Mouse (Mus musculus): ENCODE results near the gene Cd2.

The Cd2 gene

DNA sequence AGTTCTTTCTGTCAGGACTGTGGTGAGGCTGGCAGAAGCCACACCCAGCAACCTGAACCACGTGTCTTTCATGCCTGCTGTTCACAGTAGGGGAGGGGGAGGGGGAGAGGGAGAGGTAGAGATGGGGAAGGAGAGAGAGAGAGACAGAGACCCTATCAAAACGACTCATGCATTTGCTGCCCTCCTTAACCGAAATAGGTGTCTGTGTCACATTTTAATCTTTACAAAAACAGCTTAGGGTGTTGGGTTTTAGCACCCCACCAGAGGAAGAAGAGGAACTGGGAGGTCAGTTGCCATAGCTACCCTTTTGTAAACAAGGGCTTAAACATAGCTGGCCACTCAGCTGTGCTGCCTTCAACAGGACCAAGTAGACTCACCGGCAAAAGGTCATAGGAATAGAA is at the start of gene Cd2:
Cd2 (minus strand) TSS at position 29 of the 401 bp plus-strand sequence.
- no peak for DNase-seq (ENCODE audit: low spot score)

DNA sequence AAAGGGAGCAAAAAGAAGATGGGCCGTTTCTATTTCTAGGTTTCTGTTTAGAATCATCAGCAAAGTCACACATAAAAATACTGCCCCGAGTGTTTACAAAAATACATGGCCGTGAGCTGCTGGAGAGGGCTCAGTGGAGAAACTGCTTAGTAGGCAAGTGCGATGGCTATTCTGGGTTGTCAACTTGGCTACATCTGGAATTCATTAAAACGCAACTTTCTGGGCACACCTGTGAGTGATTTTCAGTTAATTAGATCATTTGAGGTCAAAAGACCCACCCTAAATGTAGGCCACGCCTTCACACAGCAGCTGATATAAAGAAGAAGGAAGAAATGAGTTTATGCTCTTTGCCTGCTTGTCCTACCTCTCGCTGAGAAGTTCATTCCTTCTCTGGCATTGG is 40.9 kb upstream of the Cd2 start:
- no peak for DNase-seq (ENCODE audit: low spot score)

DNA sequence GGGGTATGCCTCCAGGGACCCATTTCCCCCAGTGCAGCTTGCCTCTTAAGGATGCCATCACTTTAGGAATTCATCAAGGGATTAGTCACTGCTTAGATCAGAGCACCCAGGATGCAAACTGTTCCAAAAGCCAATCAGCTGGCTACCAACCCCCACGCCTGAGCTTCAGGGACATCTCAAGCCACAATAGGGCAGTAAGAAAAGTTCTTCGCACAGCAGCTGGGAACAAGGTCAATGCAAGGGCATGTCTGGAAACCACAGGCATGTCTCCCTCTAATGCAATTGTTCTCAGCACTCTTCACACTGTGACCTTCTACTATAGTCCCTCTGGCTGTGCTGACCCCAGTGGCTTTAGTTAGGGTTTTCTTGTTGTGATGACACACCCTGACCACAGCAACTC is 39.5 kb upstream of the Cd2 start:
- no peak for DNase-seq (ENCODE audit: low spot score)

DNA sequence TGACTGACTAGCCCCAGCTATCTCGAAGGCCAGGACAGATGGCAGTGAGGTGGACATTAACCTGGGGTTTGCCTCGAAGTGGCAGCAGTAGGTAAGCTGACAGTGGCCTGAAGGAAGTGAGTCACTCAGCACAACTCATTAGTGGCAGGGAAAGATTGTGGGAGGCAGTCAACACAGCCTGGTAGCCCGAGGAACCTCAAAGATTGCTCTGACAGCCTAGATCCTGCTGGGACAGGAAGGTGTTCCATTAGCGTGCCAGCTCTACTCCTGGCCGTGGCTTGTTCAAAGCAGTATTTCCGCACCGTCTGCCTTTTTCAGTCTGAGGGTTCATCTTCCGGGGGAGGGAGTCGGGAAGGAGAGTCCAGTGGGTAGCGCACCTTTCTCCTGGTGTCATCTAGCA is 34.7 kb upstream of the Cd2 start:
- no peak for DNase-seq (ENCODE audit: low spot score)

DNA sequence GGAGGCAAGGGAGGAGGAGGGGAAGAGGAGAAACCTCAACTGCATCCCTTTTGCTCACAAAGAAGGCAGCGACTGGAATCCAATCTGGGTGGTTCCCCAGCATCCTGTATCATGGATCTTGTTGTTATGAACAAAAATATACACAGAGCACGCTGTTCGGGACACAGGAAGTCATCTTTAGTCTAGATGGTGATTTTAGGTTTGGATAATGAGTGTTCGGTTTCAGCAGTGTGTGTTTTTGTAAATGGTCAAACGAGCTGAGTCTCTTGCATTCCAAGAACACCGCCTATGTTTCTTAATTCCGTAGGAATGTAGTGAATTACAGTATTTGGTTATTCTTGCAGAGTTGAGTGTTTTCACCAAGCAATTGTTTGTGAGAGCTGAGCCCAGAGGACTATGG is 33.1 kb upstream of the Cd2 start:
- DNase-seq (ENCODE audit: low spot score), result no peak

DNA sequence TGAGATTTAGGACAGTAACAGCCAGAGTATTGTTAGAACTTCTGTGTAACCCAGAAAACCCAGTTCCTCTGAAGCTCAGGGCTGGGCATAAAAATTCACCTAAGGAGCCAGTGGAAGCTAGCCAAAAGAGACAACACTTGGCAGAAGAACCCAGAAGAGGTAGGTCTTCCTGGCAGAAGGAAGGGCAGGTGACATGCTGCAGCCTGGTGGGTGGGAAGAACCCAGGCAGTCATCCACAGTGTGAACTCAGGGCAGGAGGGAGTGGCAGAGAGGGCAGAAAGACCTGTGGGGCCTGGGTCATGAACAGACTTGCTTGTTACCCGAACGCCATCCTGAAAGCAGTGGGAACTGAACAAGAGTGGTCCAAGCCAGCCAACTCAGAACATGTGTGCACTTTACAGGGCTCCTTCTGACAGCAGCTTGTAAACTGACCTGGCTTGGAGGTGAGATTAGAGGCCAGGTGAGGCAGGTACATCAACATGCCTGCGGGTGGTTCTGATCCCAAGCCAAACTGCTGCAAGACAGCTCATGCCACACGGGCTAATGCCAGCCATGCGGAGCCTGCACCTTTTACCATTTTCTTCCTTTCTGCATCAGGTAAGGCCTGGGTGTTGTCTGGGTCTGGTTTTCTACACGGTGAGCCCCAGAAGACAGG is 30.9 kb upstream of the Cd2 start:
- no peak for DNase-seq (ENCODE audit: low spot score)

DNA sequence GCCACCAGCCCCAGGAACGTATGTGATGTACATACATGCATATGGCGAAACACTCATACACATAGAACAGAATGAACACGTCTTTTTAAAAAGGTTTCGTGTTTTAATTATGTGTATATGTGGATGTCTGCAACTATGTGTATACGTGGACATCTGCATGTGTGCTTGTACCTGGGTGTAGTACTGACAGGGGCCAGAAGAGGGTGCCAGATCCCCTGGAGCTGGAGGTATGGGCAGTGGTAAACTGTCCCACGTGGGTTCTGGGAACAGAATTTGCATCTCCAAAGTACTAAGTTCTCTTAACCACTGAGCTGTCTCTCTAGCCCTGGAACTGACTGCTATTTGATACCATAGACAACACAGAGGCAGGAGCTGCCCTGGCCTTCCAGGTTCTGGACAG is 30.4 kb upstream of the Cd2 start:
- no peak for DNase-seq (ENCODE audit: low spot score)

DNA sequence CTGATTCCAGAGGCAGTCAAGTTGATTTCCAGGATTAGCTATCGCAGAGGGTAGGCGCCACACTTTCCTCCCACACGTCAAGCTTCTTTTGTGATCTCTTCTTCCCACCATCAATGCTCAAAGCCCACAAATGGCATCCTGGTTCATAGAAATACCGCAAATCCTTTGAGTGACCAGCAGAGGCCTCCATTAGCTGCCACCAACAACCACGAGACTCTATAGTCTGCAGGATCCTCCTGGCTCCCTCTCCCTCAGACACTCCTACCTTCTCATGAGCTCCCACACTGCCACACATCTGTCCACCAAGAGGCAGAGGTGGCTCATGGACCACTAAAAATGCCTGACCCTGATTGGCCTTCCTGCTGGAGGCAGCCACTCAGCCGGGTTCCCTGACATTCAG is 27.2 kb upstream of the Cd2 start:
- no peak for DNase-seq (ENCODE audit: low spot score)

DNA sequence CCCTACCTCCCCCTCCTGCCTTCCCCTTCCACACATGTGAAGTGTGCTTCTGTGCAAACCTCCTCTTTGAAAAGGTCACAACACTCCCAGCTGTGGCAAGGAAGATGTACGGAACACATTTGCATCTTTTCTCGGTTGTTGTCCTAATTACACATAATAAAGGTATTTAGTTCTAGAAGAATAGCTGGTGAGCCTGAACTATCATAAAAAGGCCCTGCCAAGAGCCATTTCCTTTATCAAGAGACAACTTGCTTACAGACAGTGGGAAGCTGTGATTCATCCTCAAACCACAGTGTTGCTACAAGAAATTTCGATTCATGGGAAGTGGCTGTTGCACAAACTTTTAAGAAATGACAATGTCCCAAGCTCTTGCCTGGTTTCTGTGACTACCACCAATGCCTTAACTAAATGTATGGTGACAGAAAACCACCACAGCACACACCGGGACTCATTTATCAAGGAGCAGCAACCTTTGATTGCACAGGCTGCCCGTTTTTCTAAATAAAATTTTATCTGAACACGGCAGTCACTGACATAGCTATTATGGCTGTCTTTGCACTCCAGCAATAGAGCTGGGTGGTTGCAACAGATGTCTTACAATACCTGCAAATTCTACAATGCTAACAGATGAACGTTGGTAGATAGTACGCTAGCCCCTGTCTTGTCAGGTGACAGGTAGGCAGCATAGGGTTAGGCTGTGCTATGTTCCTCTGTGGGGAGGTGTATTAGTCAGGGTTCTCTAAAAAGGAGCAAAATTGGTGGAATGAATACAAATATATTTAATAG is 25.7 kb upstream of the Cd2 start:
- DNase-seq (ENCODE audit: low spot score), result no peak

DNA sequence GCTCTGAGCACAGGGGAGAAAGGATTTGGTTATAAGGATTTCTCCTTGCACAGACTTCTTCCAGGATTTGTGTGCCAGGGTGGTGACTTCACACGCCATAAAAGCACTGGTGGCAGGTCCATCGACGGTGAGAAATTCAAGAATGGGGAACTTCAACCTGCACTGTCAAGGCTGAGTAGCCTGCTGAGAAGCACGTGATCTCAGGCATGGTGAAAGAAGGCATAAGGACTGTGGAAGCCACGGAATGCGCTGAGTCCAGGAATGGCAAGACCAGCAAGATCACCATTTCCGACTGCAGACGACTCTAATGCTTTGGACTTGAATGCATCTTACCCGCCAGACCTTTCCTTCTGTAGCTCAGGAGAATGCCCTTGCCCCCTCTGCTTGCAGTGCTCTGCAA is 23.2 kb upstream of the Cd2 start:
- DNase-seq (ENCODE audit: low spot score), result peak; percentile 64

DNA sequence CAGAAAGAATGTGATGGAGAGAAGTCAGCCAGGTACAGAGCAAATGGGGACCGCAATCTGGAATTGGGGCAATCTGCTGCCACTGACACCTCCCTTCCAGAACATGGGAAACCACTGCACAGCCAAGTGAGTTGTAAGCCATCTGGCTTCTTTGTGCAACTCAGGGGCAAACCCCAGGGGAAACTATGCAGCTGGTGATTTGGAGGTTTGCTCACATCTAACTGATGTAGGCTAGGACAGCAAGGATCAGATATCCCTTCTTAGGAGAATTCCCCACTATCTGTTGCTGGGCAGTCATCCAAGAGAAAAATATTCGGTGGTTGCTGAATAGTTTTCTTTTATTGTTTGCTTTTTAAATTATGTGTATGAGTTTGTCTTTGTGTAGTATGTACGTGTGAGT is 21.9 kb upstream of the Cd2 start:
- DNase-seq (ENCODE audit: low spot score), result no peak

DNA sequence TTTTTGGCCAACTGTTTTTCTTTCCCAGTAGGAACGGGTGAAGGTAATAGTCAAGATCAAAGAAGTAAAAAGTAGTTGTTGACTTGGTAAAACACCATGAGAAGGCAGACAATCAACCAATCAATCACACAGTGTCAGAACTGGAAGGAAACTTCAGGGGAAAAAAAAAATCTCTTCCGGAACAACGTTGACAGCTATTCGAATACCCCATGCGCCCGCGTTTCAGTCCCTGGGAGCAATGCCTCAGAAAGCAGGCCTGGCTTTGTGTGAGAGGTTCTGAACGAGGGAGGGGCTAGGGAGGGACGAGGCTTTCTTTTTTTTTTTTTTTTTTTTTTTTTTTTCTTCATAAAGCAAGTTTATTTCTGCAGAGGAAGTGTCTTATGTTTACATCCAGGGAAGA is 18.4 kb upstream of the Cd2 start:
- DNase-seq (ENCODE audit: low spot score), result no peak

DNA sequence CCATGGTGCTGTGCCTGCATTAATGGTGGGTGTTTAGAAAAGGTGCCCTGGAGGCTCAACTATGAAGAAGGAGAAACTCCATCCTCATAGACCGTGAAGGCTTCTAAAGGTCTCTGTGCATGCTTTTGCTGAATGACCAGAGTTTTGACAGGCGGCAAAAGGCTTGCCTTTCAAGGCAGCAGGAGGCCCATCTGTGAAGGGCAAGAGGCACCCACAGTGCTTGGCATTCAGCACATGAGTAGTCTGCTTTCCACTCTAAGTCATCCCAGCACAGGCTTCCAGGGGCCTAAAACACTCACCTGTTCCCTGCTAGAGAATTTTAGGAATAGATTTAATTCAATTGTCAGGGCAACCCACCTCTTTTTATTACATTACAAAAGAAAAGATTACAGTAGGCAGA is 17.3 kb upstream of the Cd2 start:
- DNase-seq (ENCODE audit: low spot score), result no peak

DNA sequence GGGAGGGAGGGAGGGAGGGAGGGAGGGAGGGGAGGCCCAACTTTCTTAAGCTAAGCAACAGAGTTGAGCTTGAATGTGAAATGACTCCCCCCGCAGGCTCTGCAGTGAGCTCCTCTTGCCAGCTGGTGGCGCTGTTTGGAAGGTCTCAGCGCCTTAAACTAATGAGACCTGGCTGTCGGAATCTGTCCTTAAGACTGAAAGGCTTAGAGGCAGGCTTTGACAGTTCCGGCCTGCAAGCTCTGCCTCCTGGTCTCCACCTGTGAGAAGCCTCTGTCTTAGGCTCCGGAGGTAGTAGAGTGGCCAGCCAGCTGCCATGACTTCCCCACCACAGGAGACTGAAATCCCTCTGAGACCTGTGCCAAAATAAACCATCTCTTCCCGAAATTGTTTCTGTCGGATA is 16.4 kb upstream of the Cd2 start:
- DNase-seq (ENCODE audit: low spot score), result peak; percentile 57

DNA sequence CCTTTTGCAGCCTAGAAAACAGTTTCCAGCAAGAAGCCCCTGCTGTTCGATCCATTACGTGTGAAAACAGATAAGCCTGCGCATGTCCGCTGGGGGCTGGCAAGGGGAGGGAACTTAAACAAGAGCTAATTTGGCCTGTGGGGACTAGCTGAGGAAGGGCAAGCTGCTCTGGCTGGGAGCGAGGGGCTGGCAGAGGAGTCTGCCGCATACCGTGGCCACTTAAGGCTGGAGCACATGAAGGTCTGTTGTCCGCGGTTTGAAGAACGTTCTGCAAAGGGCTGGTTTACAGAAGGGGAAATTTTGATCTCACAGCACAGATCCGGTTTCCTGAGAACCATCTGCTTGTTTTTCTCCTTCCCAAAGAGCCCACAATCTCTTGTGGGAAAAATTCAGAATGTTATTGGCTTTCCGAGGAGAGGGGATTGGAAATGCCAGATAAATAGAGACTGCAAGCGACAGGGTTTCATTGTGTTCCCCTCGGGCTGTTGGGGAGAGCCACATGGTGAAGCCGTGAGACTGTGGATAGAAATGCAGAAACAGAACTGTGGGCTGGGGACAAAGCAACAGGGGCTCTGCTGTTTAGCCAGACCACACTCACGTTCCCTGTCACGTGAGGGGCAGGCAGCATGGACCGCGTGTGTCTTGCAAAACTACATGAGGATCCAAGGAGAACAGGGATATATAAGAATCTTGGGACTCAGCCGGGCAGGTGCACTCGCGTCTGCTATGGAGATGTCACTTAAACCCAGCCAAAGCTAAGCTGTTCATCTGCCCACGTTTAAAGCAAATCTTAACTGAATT is 12.7 kb upstream of the Cd2 start:
- peak; percentile 19 for DNase-seq (ENCODE audit: low spot score)

DNA sequence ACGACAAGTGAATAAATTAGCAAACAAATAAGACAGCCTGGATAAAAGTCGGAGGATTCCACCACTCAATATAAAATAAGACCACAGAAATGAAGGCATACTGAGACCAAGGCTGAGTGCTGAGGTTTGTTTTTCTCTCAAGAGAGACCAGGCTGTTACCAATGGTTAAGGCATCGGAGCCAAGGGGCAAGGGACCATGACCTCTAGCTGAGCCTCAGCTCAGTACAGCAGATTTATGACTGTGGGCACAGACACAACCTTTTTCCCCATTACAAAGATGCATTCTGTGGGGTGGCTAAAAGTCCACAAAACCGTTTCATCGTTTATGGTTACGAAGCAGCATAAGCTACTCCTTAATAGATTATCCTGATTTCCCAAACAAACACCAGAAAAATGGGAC is 11.9 kb upstream of the Cd2 start:
- no peak for DNase-seq (ENCODE audit: low spot score)

DNA sequence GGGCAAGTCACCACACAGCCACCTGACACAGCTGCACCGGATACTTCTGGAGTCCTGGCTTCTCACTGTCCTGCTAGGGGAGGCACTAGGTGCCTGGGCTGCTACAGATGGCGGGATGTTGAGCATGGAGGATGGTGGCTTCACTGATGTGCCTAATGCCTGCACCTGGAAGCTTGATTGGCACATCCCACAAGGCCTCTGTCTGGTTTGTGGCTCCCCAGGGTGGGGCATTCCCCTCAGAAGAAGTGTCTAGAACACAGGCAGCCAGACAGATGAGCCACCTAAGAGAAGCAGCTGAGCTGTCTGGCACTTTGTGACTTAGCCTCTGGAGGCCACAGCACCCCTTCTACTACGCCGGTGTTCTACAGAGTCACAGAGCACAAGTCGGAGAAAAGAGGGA is 9.5 kb upstream of the Cd2 start:
- DNase-seq (ENCODE audit: low spot score), result no peak

DNA sequence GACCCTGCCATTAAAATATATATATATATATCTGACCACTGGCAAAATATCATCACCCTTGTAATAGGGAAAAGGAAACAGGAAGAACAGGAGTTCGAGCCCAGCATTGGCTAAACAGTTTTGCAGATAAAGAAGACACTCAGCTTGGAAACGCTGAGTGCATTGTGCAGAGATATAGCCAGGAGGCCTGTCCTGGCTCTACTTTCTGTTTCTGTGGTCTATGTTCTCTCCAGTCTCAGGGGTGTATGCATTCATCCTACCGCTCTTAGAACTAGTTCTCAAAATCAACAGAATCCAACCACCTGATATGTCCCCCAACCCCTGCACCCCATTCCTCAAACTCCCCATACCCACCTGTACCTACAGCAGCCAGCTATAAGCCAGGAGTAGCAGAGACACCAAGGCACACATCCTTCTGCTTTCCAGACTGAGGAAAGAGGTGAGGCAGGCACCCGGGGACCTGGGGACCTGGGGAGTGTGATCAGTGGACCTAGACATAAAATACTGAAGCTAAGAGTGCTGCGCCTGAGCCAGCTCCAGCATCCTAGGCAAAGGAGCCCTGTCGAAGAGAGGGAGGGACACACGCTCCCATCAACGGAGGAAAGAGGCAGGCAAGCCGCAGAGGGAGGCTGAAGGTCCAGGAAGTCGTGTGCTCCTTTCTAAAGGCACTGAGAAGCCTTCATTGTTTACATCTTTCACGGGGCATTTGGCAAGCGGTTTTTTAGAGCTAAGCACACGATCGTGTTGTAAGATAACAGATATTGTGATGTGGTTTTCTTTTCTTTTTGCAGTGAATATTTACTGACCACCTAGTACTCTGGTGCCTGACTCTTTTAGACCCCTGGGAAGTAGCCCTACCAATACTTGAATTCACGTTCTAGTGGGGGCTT is 8.4 kb upstream of the Cd2 start:
- DNase-seq (ENCODE audit: low spot score), result no peak

DNA sequence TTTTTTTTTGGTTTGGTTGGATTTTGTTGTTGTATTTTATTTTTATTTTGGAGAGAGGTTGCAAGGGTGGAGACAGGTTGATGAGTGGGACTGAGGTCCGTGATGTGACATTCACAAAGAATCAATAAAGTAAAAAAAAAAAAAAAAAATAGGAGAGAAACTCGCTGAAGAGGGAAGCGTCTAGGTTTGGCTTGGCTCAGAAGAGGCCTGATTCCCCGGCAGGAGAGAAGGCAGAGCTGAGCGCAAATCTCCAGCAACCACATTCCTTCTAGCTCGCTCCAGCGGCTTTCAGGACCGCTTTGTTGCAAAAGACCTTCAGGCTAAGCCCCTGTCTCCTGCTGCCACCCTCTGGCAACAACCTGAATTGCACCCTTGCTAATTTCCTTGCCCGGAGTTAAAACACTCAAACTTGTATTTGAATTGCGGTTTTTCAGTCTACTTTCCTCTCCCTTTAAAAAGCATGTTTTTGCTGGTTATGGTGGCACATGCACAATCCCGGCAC is 7.7 kb upstream of the Cd2 start:
- DNase-seq (ENCODE audit: low spot score), result peak; percentile 76

DNA sequence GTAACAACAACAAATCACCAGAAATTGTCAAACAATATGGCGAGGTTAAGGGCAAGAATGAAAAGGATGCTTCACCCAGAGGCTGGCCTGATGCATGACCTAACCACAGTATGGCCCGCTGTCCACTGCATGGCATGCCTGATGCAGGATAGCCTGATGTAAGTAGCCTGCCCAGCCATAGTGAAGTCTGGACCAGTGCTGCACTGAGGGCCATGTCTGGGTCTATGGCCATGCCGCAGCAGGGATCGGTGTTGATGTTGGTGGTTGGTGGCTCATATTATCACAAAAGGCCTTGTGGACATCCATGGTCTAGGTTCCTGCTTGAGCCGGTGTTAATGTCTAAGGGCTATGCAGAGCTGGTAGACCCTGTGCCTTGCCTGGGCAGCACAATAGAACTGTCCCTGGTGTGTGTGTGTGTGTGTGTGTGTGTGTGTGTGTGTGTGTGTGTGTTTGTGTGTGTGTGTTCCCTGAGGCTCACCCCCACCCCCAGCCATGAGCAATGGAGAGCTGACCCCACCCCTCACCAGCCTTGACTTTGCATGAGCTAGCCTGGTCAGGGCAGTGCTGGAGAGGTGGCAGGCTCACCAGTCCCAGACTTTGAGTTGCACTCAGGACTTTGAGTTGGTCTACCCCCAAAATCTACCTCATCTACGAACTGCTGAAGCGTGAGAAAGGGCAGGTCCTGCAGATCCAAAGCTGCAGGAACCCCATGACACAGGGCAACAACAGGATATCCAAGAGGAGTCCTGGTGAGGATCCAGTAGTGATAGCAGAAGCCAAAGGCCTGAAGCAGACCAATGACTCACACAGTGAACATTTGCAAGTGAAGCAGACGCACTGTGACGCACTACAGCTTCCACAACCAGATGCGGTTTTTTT is 7.0 kb upstream of the Cd2 start:
- DNase-seq (ENCODE audit: low spot score), result peak; percentile 19

DNA sequence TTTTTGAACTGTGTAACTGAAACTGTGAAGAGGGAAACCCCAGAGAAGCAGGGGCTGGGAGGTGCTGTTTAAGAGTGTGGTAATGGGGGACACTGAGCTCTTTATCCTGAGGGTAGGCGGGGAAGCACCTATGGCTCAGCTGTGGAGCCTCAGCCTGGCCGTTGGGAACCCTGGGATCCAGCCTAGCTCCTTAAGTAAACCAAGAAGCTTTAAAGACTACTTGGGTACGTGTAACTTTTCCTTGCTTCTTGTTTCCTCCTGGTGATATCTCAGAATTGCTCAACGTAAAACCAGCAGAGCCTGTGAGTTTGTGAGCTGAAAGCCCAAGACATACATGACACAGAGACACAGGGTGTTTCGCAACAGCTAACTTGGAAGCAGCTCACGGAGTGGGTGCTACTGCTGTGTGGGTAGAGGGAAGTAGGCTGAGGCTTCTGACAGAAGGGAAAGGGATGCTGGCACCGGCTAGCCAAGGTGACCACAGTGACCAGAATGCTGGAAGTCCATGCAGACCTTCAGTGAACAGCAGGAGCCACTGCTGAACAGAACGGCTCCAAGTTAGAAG is 5.9 kb upstream of the Cd2 start:
- no peak for DNase-seq (ENCODE audit: low spot score)

All from yolk sac, embryonic 10.5 days (tissue).